Mouse (Mus musculus): ENCODE results near the gene Olfr1480. TPM values are rescaled to one million over a fixed set of nuclear protein-coding genes. Genes with fewer than 3 reads are reported as not detected.

Gene Olfr1480
- polyA plus RNA-seq (2015; fragmentation: Nextera tagmentation; extraction: Ambion mirVana) = not detected in 2 replicates

- no peak for DNase-seq (ENCODE audit: low spot score)
- Histone ChIP-seq H3K9ac (ENCODE audit: low read length) (no peak within 1 kb of the TSS), H3K4me3 (ENCODE audit: low read depth, low read length) (no peak within 1 kb of the TSS), H3K9me3 (ENCODE audit: control insufficient read depth, low read length) (no peaks in the 10 kb centered on the region), H3K27me3 (ENCODE audit: control insufficient read depth, insufficient read depth, low read length) (no peaks in the 10 kb centered on the region), H3K4me2 (replicated peaks; ENCODE audit: low read depth) (no peak within 1 kb of the TSS), H3K4me1 (replicated peaks; ENCODE audit: control insufficient read depth, insufficient read depth) (no peaks in the 10 kb centered on the region), H3K27ac (replicated peaks) (no peak within 1 kb of the TSS), H3K36me3 (ENCODE audit: control insufficient read depth, insufficient read depth, low read length) (no peaks in the 10 kb centered on the region)
- 80% methylated on average over 2 of the region's 2 CpGs for WGBS
- no peak for ATAC-seq (ENCODE audit: low FRiP score, low TSS enrichment)
- TF ChIP-seq CTCF (IDR thresholded peaks at IDR 0.05; ENCODE audit: low read depth) (no peak), EP300 (optimal IDR thresholded peaks at IDR 0.05) (no peak)
Measured at GRCm38 (mm10) chr19:13527613-13528012, at the start of gene Olfr1480. TSS of gene Olfr1480 (plus strand) at chr19:13527913.

- no peaks in the 10 kb centered on the region for H3K9me3 ChIP-seq (ENCODE audit: control insufficient read depth, low read length)
- no peaks in the 10 kb centered on the region for H3K4me1 ChIP-seq (replicated peaks; ENCODE audit: control insufficient read depth, insufficient read depth)
- no peak for TF ChIP-seq CTCF (IDR thresholded peaks at IDR 0.05; ENCODE audit: low read depth)
- TF ChIP-seq EP300 (optimal IDR thresholded peaks at IDR 0.05) = no peak
- H3K36me3 ChIP-seq (ENCODE audit: control insufficient read depth, insufficient read depth, low read length) = no peaks in the 10 kb centered on the region
- ATAC-seq (ENCODE audit: low FRiP score, low TSS enrichment) (no peak), DNase-seq (ENCODE audit: low spot score) (no peak)
- H3K9ac ChIP-seq (ENCODE audit: low read length) = no peak within 1 kb of the TSS
- no peak within 1 kb of the TSS for H3K27ac ChIP-seq (replicated peaks)
- H3K4me2 ChIP-seq (replicated peaks; ENCODE audit: low read depth) = no peak within 1 kb of the TSS
- H3K27me3 ChIP-seq (ENCODE audit: control insufficient read depth, insufficient read depth, low read length) = no peaks in the 10 kb centered on the region
- no peak within 1 kb of the TSS for H3K4me3 ChIP-seq (ENCODE audit: low read depth, low read length)
Measured at GRCm38 (mm10) chr19:13480096-13480495, 47.6 kb upstream of the Olfr1480 start, which contains the start of gene Olfr1475. TSS of gene Olfr1475 (minus strand) at chr19:13480196.

- Histone ChIP-seq H3K9ac (ENCODE audit: low read length) (no peak within 1 kb of the TSS), H3K4me3 (ENCODE audit: low read depth, low read length) (no peak within 1 kb of the TSS), H3K27me3 (ENCODE audit: control insufficient read depth, insufficient read depth, low read length) (no peaks in the 10 kb centered on the region), H3K4me1 (replicated peaks; ENCODE audit: control insufficient read depth, insufficient read depth) (no peaks in the 10 kb centered on the region), H3K9me3 (ENCODE audit: control insufficient read depth, low read length) (no peaks in the 10 kb centered on the region), H3K4me2 (replicated peaks; ENCODE audit: low read depth) (no peak within 1 kb of the TSS), H3K27ac (replicated peaks) (no peak within 1 kb of the TSS), H3K36me3 (ENCODE audit: control insufficient read depth, insufficient read depth, low read length) (no peaks in the 10 kb centered on the region)
- TF ChIP-seq CTCF (IDR thresholded peaks at IDR 0.05; ENCODE audit: low read depth) (no peak), EP300 (optimal IDR thresholded peaks at IDR 0.05) (no peak)
- DNase-seq (ENCODE audit: low spot score) (no peak), ATAC-seq (ENCODE audit: low FRiP score, low TSS enrichment) (no peak)
- WGBS = 74% methylated on average over 3 of the region's 3 CpGs
Measured at GRCm38 (mm10) chr19:13500246-13500645, 27.5 kb upstream of the Olfr1480 start, which contains the start of gene Olfr1477. TSS of gene Olfr1477 (plus strand) at chr19:13500546.

Other genes with a start within 250 kb of the Olfr1480 start
- not detected in 2 replicates for gene Olfr1465, start 212.4 kb upstream of the Olfr1480 start, polyA plus RNA-seq (2015; fragmentation: Nextera tagmentation; extraction: Ambion mirVana)
- gene Olfr1466, start 189.1 kb upstream of the Olfr1480 start, polyA plus RNA-seq (2015; fragmentation: Nextera tagmentation; extraction: Ambion mirVana) = not detected in 2 replicates
- 0.04 TPM in 1 of 2 replicates, not detected in the other for gene Olfr1467, start 165.7 kb upstream of the Olfr1480 start, polyA plus RNA-seq (2015; fragmentation: Nextera tagmentation; extraction: Ambion mirVana)
- not detected in 2 replicates for gene Olfr1469, start 120.1 kb upstream of the Olfr1480 start, polyA plus RNA-seq (2015; fragmentation: Nextera tagmentation; extraction: Ambion mirVana)
- gene Olfr1471, start 84.5 kb upstream of the Olfr1480 start, polyA plus RNA-seq (2015; fragmentation: Nextera tagmentation; extraction: Ambion mirVana) = not detected in 2 replicates
- gene Olfr1472, start 71.8 kb upstream of the Olfr1480 start, polyA plus RNA-seq (2015; fragmentation: Nextera tagmentation; extraction: Ambion mirVana) = not detected in 2 replicates
- not detected in 2 replicates for gene Olfr1474, start 58.3 kb upstream of the Olfr1480 start, polyA plus RNA-seq (2015; fragmentation: Nextera tagmentation; extraction: Ambion mirVana)
- gene Olfr1475, start 47.7 kb upstream of the Olfr1480 start, polyA plus RNA-seq (2015; fragmentation: Nextera tagmentation; extraction: Ambion mirVana) = not detected in 2 replicates
- gene Olfr1477, start 27.4 kb upstream of the Olfr1480 start, polyA plus RNA-seq (2015; fragmentation: Nextera tagmentation; extraction: Ambion mirVana) = not detected in 2 replicates
- not detected in 2 replicates for gene Olfr1484, start 55.6 kb downstream of the Olfr1480 start, polyA plus RNA-seq (2015; fragmentation: Nextera tagmentation; extraction: Ambion mirVana)
- not detected in 2 replicates for gene Olfr1487, start 89.5 kb downstream of the Olfr1480 start, polyA plus RNA-seq (2015; fragmentation: Nextera tagmentation; extraction: Ambion mirVana)
- gene Olfr1489, start 103.7 kb downstream of the Olfr1480 start, polyA plus RNA-seq (2015; fragmentation: Nextera tagmentation; extraction: Ambion mirVana) = 0.01 TPM in 1 of 2 replicates, not detected in the other
- gene Olfr1490, start 123.2 kb downstream of the Olfr1480 start, polyA plus RNA-seq (2015; fragmentation: Nextera tagmentation; extraction: Ambion mirVana) = not detected in 2 replicates
- not detected in 2 replicates for gene Olfr1491, start 169.4 kb downstream of the Olfr1480 start, polyA plus RNA-seq (2015; fragmentation: Nextera tagmentation; extraction: Ambion mirVana)
- not detected in 2 replicates for gene Olfr1493-ps1, start 195.4 kb downstream of the Olfr1480 start, polyA plus RNA-seq (2015; fragmentation: Nextera tagmentation; extraction: Ambion mirVana)
- not detected in 2 replicates for gene Olfr1494, start 211.8 kb downstream of the Olfr1480 start, polyA plus RNA-seq (2015; fragmentation: Nextera tagmentation; extraction: Ambion mirVana)
- gene Olfr1495, start 236.7 kb downstream of the Olfr1480 start, polyA plus RNA-seq (2015; fragmentation: Nextera tagmentation; extraction: Ambion mirVana) = not detected in 2 replicates
- gene Olfr1496, start 250.0 kb downstream of the Olfr1480 start, polyA plus RNA-seq (2015; fragmentation: Nextera tagmentation; extraction: Ambion mirVana) = not detected in 2 replicates